Mouse (Mus musculus) neutrophil, adult 59 days (primary cell): ENCODE results near the gene Fcer2a. TPM values are rescaled to one million over a fixed set of nuclear protein-coding genes. Genes with fewer than 3 reads are reported as not detected.

ENCODE experiments used
- total RNA-seq, 2 experiments: library from RNA; stranded (reverse); gene quantifications; 1 replicate in 1 of 2; 2 replicates in 1 of 2; pipeline ENCODE4 v1.2.4; 2023

Gene Fcer2a
- total RNA-seq: under 1 TPM; 0.31 to 0.53 TPM

DNA sequence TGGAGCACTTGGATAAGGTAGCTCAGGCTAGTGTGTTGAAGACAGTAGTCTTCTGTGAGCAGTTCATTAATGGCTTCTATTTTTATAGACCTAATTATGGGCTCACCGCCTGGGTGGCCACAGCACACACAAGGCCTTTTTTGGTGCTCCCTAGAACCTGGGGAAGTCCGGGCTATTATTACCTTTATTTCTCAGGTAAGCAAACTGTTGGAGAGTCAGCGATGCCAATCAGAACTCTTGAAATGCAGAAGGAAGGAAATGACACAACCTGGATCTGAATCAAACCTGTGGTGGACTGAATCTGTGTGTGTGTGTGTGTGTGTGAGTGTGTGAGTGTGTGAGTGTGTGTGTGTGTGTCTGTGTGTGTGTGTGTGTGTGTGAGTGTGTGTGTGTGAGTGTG, at the start of gene Fcer2a:
TSS of gene Fcer2a (minus strand) at position 55 of the 400 bp plus-strand sequence.

GRCm38 (mm10) chr8:3720551-3720950, 26.6 kb upstream of the Fcer2a start, which contains the start of gene Clec4g:
Clec4g (minus strand) TSS chr8:3720651.

GRCm38 (mm10) chr8:3676131-3676992, 17.6 kb downstream of the Fcer2a start, which contains the start of gene Trappc5:
Trappc5 (plus strand) TSS chr8:3676299.

DNA sequence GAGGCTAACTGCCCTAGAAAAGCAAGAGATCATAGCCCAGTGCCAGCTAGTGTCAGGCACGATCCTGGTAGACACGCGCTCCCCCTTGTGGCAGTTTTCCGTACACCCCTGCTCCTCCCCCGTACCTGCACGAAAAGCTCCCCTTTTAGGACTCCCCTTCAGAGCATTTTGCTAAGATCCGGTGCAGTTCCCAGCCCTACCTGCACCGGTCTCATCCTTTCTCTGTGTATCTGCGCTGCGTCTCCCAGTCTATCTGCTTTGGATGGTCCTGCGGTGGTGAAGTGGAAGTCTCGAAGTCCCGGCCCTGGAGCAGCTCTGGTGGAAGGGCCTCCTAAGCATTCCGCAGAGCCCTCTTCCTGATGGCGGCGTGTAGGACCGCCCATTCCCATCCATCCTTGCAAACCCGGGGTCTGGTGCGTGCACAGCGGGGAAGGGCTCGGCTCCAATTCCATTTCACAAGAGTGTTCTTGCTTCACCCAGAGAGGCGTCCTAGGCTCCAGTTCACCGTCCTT, 21.9 kb downstream of the Fcer2a start, which contains the start of gene Fcor:
TSS of gene Fcor (minus strand) at position 383 of the 512 bp plus-strand sequence.

DNA sequence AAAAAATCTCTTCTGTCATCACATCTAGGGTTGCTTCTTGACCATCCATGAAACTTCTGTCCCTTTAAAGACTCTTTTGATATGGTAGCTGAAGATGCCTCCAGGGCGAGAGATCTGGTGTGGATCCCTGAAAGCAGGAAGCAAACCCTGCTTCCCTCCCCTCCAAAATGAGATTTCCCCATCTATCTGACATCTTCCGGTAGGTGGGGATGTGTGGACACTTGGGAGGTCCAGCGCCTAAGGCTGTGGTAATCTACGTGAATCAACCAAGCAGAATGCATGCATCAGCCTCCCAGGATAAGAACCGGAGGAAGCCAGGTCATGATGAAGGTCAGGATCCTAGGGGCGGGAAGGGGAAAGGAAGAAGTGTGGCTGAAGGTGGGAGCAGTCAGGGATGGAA, 28.5 kb downstream of the Fcer2a start, which contains the start of gene Mcemp1:
TSS of gene Mcemp1 (plus strand) at position 248 of the 400 bp plus-strand sequence.

GRCm38 (mm10) chr8:3655526-3655925, 38.4 kb downstream of the Fcer2a start, which contains the start of gene Retn:
Retn (plus strand) TSS chr8:3655770.

Other genes starting within 250 kb of the Fcer2a start
- gene Pex11g, start 226.5 kb downstream of the Fcer2a start, total RNA-seq: under 1 TPM; 0.27 to 0.66 TPM
- 1 to 10 TPM in 1 of 2 experiments, under 1 TPM in 1; 0.71 to 1.2 TPM for gene Tex45, start 223.3 kb downstream of the Fcer2a start, total RNA-seq
- 1 to 10 TPM; 3.3 to 4.2 TPM for gene Zfp358, start 201.0 kb downstream of the Fcer2a start, total RNA-seq
- 10 to 100 TPM; 27.4 to 35.4 TPM for gene Mcoln1, start 193.7 kb downstream of the Fcer2a start, total RNA-seq
- gene Pnpla6, start 178.8 kb downstream of the Fcer2a start, total RNA-seq: 10 to 100 TPM; 21.9 to 29.6 TPM
- not detected for gene C330021F23Rik, start 126.2 kb downstream of the Fcer2a start, total RNA-seq
- gene Camsap3, start 106.9 kb downstream of the Fcer2a start, total RNA-seq: not detected
- gene Xab2, start 72.9 kb downstream of the Fcer2a start, total RNA-seq: 10 to 100 TPM; 41.2 to 47.3 TPM
- 100 to 1,000 TPM; 117 to 126 TPM for gene Pet100, start 72.6 kb downstream of the Fcer2a start, total RNA-seq
- not detected for gene Pcp2, start 68.6 kb downstream of the Fcer2a start, total RNA-seq
- 100 to 1,000 TPM; 351 TPM for gene Stxbp2, start 63.2 kb downstream of the Fcer2a start, total RNA-seq
- gene Retn, start 38.4 kb downstream of the Fcer2a start, total RNA-seq: 1 to 10 TPM in 1 of 2 experiments, under 1 TPM in 1; 0.71 to 1.1 TPM
- gene Mcemp1, start 28.4 kb downstream of the Fcer2a start, total RNA-seq: 100 to 1,000 TPM; 302 to 336 TPM
- 1 to 10 TPM; 4.4 to 4.5 TPM for gene Fcor, start 21.8 kb downstream of the Fcer2a start, total RNA-seq
- 10 to 100 TPM; 11.7 to 15.6 TPM for gene Trappc5, start 17.9 kb downstream of the Fcer2a start, total RNA-seq
- gene Clec4g, start 26.5 kb upstream of the Fcer2a start, total RNA-seq: not detected
- gene Cd209a, start 54.8 kb upstream of the Fcer2a start, total RNA-seq: 1 to 10 TPM; 5.8 to 9.3 TPM
- not detected for gene Cd209e, start 160.1 kb upstream of the Fcer2a start, total RNA-seq
- gene Cd209d, start 184.4 kb upstream of the Fcer2a start, total RNA-seq: 1 to 10 TPM in 1 of 2 experiments, under 1 TPM in 1; 0.67 to 2.6 TPM
- gene Cd209b, start 232.7 kb upstream of the Fcer2a start, total RNA-seq: not detected